In genomic region chr6:136861020-136861419, GRCm38 (mm10) we compare ENCODE assay signal across 7 mouse cellular contexts. TPM values are rescaled to one million over a fixed set of nuclear protein-coding genes. Genes with fewer than 3 reads are reported as not detected.
A peak's percentile ranks its signal among the peaks of the same experiment; 100 is the strongest.
DNase-seq lines count a peak whose midpoint lies in the region; ATAC-seq and TF ChIP-seq lines count a peak whose summit lies in the region.

No protein-coding gene starts in this region.

- ATAC-seq in embryonic facial prominence, embryonic 14.5 days (ENCODE audit: low read depth), result 0 out of 2 replicates have a peak, but pooled peaks have one; percentile 17
- peak; percentile 45 for ATAC-seq in megakaryocyte progenitor cell, adult 5-6 weeks (replicated peaks; ENCODE audit: poor library complexity)

- 42% methylated on average over 9 of the region's 9 CpGs for WGBS in liver, adult 2 months
- 45% methylated on average over 9 of the region's 9 CpGs for WGBS in embryonic facial prominence, embryonic 14.5 days

- TF ChIP-seq CTCF in liver, adult 2 months (IDR thresholded peaks at IDR 0.05; ENCODE audit: low read depth, low read length), result peak; percentile 31; the same call in 1 of the 2 replicates

- peak; percentile 55 for DNase-seq in liver, adult 2 months (ENCODE audit: extremely low read depth, low read depth, low spot score)
- DNase-seq in liver, result no peak
- DNase-seq in T-cell, adult 2 months (ENCODE audit: low spot score), result peak; percentile 31
- peak; percentile 89 for DNase-seq in embryonic facial prominence, embryonic 14.5 days (ENCODE audit: low spot score)
- peak; percentile 76 for DNase-seq in induced T-regulatory cell, adult 2 months (ENCODE audit: low read depth)
- no peak for DNase-seq in right cerebral cortex, postnatal 14 days

- no peaks in the 10 kb centered on the region for H3K9me3 ChIP-seq in embryonic facial prominence, embryonic 14.5 days (ENCODE audit: control insufficient read depth, low read length)

- H3K27ac ChIP-seq in liver, adult 2 months (replicated peaks; ENCODE audit: insufficient read depth, low read depth, low read length), result no peak overlapping the region
- H3K27ac ChIP-seq in embryonic facial prominence, embryonic 14.5 days (replicated peaks; ENCODE audit: low read depth, low read length), result no peak overlapping the region

- H3K27me3 ChIP-seq in liver, adult 2 months (ENCODE audit: control insufficient read depth, insufficient read depth, low read length), result no peaks in the 10 kb centered on the region
- no peaks in the 10 kb centered on the region for H3K27me3 ChIP-seq in embryonic facial prominence, embryonic 14.5 days (replicated peaks; ENCODE audit: control insufficient read depth, insufficient read depth, low read length)

- H3K4me2 ChIP-seq in embryonic facial prominence, embryonic 14.5 days (ENCODE audit: low read depth, low read length), result no peak overlapping the region

- no peak for TF ChIP-seq POLR2A in liver, adult 2 months (IDR thresholded peaks at IDR 0.05; ENCODE audit: extremely low read depth, insufficient read depth, low read length)

- no peaks in the 10 kb centered on the region for H3K36me3 ChIP-seq in liver, adult 2 months (ENCODE audit: control insufficient read depth, insufficient read depth, low read length)
- H3K36me3 ChIP-seq in embryonic facial prominence, embryonic 14.5 days (ENCODE audit: control insufficient read depth, insufficient read depth, low read length), result no peaks in the 10 kb centered on the region

- H3K4me3 ChIP-seq in liver, adult 2 months (ENCODE audit: insufficient read depth, low read depth, low read length), result no peak overlapping the region
- H3K4me3 ChIP-seq in embryonic facial prominence, embryonic 14.5 days (ENCODE audit: low read depth, low read length), result no peak overlapping the region

- peak overlapping the region; percentile 60 for H3K9ac ChIP-seq in liver, adult 2 months (ENCODE audit: low read depth, low read length)
- H3K9ac ChIP-seq in embryonic facial prominence, embryonic 14.5 days (ENCODE audit: low read depth, low read length), result no peak overlapping the region

- H3K79me2 ChIP-seq in liver, adult 2 months (ENCODE audit: control insufficient read depth, insufficient read depth, low read length), result no peaks in the 10 kb centered on the region

- no peaks in the 10 kb centered on the region for H3K4me1 ChIP-seq in liver, adult 2 months (ENCODE audit: control insufficient read depth, insufficient read depth, low read length)
- H3K4me1 ChIP-seq in embryonic facial prominence, embryonic 14.5 days (ENCODE audit: control insufficient read depth, insufficient read depth, low read length), result peaks cover 13% of the 10 kb centered on the region

RNA-seq across cellular contexts. Expression of gene Art4, which starts 3.5 kb away (rescaled TPM):
- total RNA-seq in liver, adult 2 months (2014; rRNA removed), result 1.8 and 1.9 TPM in 2 replicates
- polyA plus RNA-seq in liver, adult 2 months (2012; rRNA removed), result 0.93 and 1.1 TPM in 2 replicates
- 1.9 and 2.7 TPM in 2 replicates for polyA plus RNA-seq in embryonic facial prominence, embryonic 14.5 days (2014; fragmentation: Nextera tagmentation; extraction: Ambion mirVana)
- 1.8 and 2.4 TPM in 2 replicates for total RNA-seq in megakaryocyte progenitor cell, adult 5-6 weeks (2015)
- 1.8 and 6.0 TPM in 2 replicates for total RNA-seq in megakaryocyte progenitor cell, adult 5-6 weeks (2017)

RNA-seq across cellular contexts. Expression of gene Mgp, which starts 14.6 kb away (rescaled TPM):
- 10.0 and 10.9 TPM in 2 replicates for total RNA-seq in liver, adult 2 months (2014; rRNA removed)
- polyA plus RNA-seq in liver, adult 2 months (2012; rRNA removed), result 7.3 and 11.9 TPM in 2 replicates
- 321 and 362 TPM in 2 replicates for polyA plus RNA-seq in embryonic facial prominence, embryonic 14.5 days (2014; fragmentation: Nextera tagmentation; extraction: Ambion mirVana)
- not detected in 2 replicates for total RNA-seq in megakaryocyte progenitor cell, adult 5-6 weeks (2015)
- total RNA-seq in megakaryocyte progenitor cell, adult 5-6 weeks (2017), result not detected in 2 replicates

RNA-seq across cellular contexts. Expression of gene Smco3, which starts 25.8 kb away (rescaled TPM):
- total RNA-seq in liver, adult 2 months (2014; rRNA removed), result 0.07 TPM in 1 of 2 replicates, not detected in the other
- polyA plus RNA-seq in liver, adult 2 months (2012; rRNA removed), result not detected in 2 replicates
- 2.5 and 2.8 TPM in 2 replicates for polyA plus RNA-seq in embryonic facial prominence, embryonic 14.5 days (2014; fragmentation: Nextera tagmentation; extraction: Ambion mirVana)
- total RNA-seq in megakaryocyte progenitor cell, adult 5-6 weeks (2015), result 0.07 TPM in 1 of 2 replicates, not detected in the other
- total RNA-seq in megakaryocyte progenitor cell, adult 5-6 weeks (2017), result 0.33 and 1.2 TPM in 2 replicates

RNA-seq across cellular contexts. Expression of gene Wbp11, which starts 33.0 kb away (rescaled TPM):
- 6.6 and 9.0 TPM in 2 replicates for total RNA-seq in liver, adult 2 months (2014; rRNA removed)
- polyA plus RNA-seq in liver, adult 2 months (2012; rRNA removed), result 13.6 and 18.0 TPM in 2 replicates
- 94.3 and 94.7 TPM in 2 replicates for polyA plus RNA-seq in embryonic facial prominence, embryonic 14.5 days (2014; fragmentation: Nextera tagmentation; extraction: Ambion mirVana)
- total RNA-seq in megakaryocyte progenitor cell, adult 5-6 weeks (2015), result 112 and 118 TPM in 2 replicates
- total RNA-seq in megakaryocyte progenitor cell, adult 5-6 weeks (2017), result 40.9 and 47.7 TPM in 2 replicates

RNA-seq across cellular contexts. Expression of gene BC049715, which starts 33.6 kb away (rescaled TPM):
- total RNA-seq in liver, adult 2 months (2014; rRNA removed), result 0.18 and 1.1 TPM in 2 replicates
- 0.09 and 0.61 TPM in 2 replicates for polyA plus RNA-seq in liver, adult 2 months (2012; rRNA removed)
- 1.1 and 1.7 TPM in 2 replicates for polyA plus RNA-seq in embryonic facial prominence, embryonic 14.5 days (2014; fragmentation: Nextera tagmentation; extraction: Ambion mirVana)
- total RNA-seq in megakaryocyte progenitor cell, adult 5-6 weeks (2015), result 1.2 and 2.2 TPM in 2 replicates
- 3.5 and 8.7 TPM in 2 replicates for total RNA-seq in megakaryocyte progenitor cell, adult 5-6 weeks (2017)

Comparison
In these comparisons a context has a peak if more than half of its experiments do, and no peak if none do; other contexts are left out.
1. DNase-seq: peak in liver, adult 2 months (single experiment), T-cell, adult 2 months (single experiment), embryonic facial prominence, embryonic 14.5 days (single experiment) and induced T-regulatory cell, adult 2 months (single experiment); none in liver (single experiment) and right cerebral cortex, postnatal 14 days (single experiment).
2. RNA of gene Mgp, which starts 14.6 kb away (total RNA-seq): 10.0 to 10.9 TPM in liver, adult 2 months; not detected in megakaryocyte progenitor cell, adult 5-6 weeks; every median in the first group is over 10 times any median in the second.